Comparison of ENCODE assay signal across 17 mouse cellular contexts in genomic region chr2:135204141-135205120, GRCm38 (mm10).
DNase-seq lines count a peak whose midpoint lies in the region; ATAC-seq and TF ChIP-seq lines count a peak whose summit lies in the region.
"Had no signal": no experiment of that assay in that cellular context is flagged by ENCODE, and none has a peak within 500 bp of the region (broad histone marks: within the 10 kb centered on the region; RNA-seq: fewer than 3 reads in every experiment).

No protein-coding gene starts in this region.

- no peaks in the 10 kb centered on the region for H3K36me3 ChIP-seq in hindbrain, embryonic 14.5 days (replicated peaks; ENCODE audit: control insufficient read depth, insufficient read depth)
- H3K36me3 ChIP-seq in hindbrain, embryonic 11.5 days (ENCODE audit: control insufficient read depth, insufficient read depth, low read length): no peaks in the 10 kb centered on the region
- no peaks in the 10 kb centered on the region for H3K36me3 ChIP-seq in midbrain, postnatal 0 days (ENCODE audit: insufficient read depth, low read length)
- H3K36me3 ChIP-seq in midbrain, embryonic 11.5 days (ENCODE audit: control insufficient read depth, insufficient read depth, low read length): no peaks in the 10 kb centered on the region
- H3K36me3 ChIP-seq: embryonic facial prominence, embryonic 13.5 days; liver, embryonic 13.5 days; midbrain, embryonic 12.5 days had no signal

- ATAC-seq in hindbrain, embryonic 14.5 days (ENCODE audit: low FRiP score): 0 out of 2 replicates have a peak, but pooled peaks have one; percentile 40
- no peak for ATAC-seq in hindbrain, embryonic 11.5 days (ENCODE audit: low FRiP score)
- ATAC-seq in midbrain, postnatal 0 days (ENCODE audit: low FRiP score): no peak
- ATAC-seq in midbrain, embryonic 11.5 days (ENCODE audit: low FRiP score): no peak
- no peak for ATAC-seq in erythroblast, adult 5-6 weeks (replicated peaks; ENCODE audit: low FRiP score, poor library complexity, severe bottlenecking)
- ATAC-seq: intestine, embryonic 16.5 days; lung, postnatal 0 days; Patski had no signal

- H3K9me3 ChIP-seq in hindbrain, embryonic 14.5 days (ENCODE audit: control insufficient read depth, low read length): no peaks in the 10 kb centered on the region
- no peaks in the 10 kb centered on the region for H3K9me3 ChIP-seq in hindbrain, embryonic 11.5 days (ENCODE audit: control insufficient read depth, low read length)
- no peaks in the 10 kb centered on the region for H3K9me3 ChIP-seq in midbrain, postnatal 0 days (ENCODE audit: low read length)
- H3K9me3 ChIP-seq in midbrain, embryonic 11.5 days (ENCODE audit: control insufficient read depth, low read length): no peaks in the 10 kb centered on the region
- H3K9me3 ChIP-seq: embryonic facial prominence, embryonic 13.5 days; liver, embryonic 13.5 days; midbrain, embryonic 12.5 days had no signal

- no peaks in the 10 kb centered on the region for H3K27me3 ChIP-seq in hindbrain, embryonic 14.5 days (ENCODE audit: control insufficient read depth, insufficient read depth, low read length)
- H3K27me3 ChIP-seq in hindbrain, embryonic 11.5 days (ENCODE audit: control insufficient read depth, insufficient read depth, low read length): no peaks in the 10 kb centered on the region
- H3K27me3 ChIP-seq in midbrain, postnatal 0 days (ENCODE audit: insufficient read depth, low read length): no peaks in the 10 kb centered on the region
- H3K27me3 ChIP-seq in midbrain, embryonic 11.5 days (ENCODE audit: control insufficient read depth, insufficient read depth, low read length): no peaks in the 10 kb centered on the region
- H3K27me3 ChIP-seq: embryonic facial prominence, embryonic 13.5 days; liver, embryonic 13.5 days; midbrain, embryonic 12.5 days; Patski had no signal

- no peak overlapping the region for H3K9ac ChIP-seq in hindbrain, embryonic 14.5 days
- no peak overlapping the region for H3K9ac ChIP-seq in hindbrain, embryonic 11.5 days (ENCODE audit: low read depth, low read length)
- no peak overlapping the region for H3K9ac ChIP-seq in midbrain, postnatal 0 days (replicated peaks; ENCODE audit: low read length, poor library complexity, severe bottlenecking)
- no peak overlapping the region for H3K9ac ChIP-seq in midbrain, embryonic 11.5 days (ENCODE audit: low read length)
- H3K9ac ChIP-seq: embryonic facial prominence, embryonic 13.5 days; liver, embryonic 13.5 days; midbrain, embryonic 12.5 days had no signal

- no peaks in the 10 kb centered on the region for H3K4me1 ChIP-seq in hindbrain, embryonic 14.5 days (replicated peaks; ENCODE audit: control insufficient read depth, insufficient read depth, low read length)
- no peaks in the 10 kb centered on the region for H3K4me1 ChIP-seq in hindbrain, embryonic 11.5 days (replicated peaks; ENCODE audit: control insufficient read depth, insufficient read depth, low read length)
- no peaks in the 10 kb centered on the region for H3K4me1 ChIP-seq in midbrain, postnatal 0 days (ENCODE audit: insufficient read depth, low read length)
- H3K4me1 ChIP-seq in midbrain, embryonic 11.5 days (ENCODE audit: control insufficient read depth, insufficient read depth, low read length): no peaks in the 10 kb centered on the region
- H3K4me1 ChIP-seq: embryonic facial prominence, embryonic 13.5 days; liver, embryonic 13.5 days; midbrain, embryonic 12.5 days had no signal

- H3K27ac ChIP-seq in hindbrain, embryonic 14.5 days: no peak overlapping the region
- no peak overlapping the region for H3K27ac ChIP-seq in hindbrain, embryonic 11.5 days (ENCODE audit: low read depth, low read length)
- no peak overlapping the region for H3K27ac ChIP-seq in midbrain, postnatal 0 days (ENCODE audit: low read depth, low read length)
- no peak overlapping the region for H3K27ac ChIP-seq in midbrain, embryonic 11.5 days (ENCODE audit: low read depth, low read length)
- H3K27ac ChIP-seq: embryonic facial prominence, embryonic 13.5 days; liver, embryonic 13.5 days; midbrain, embryonic 12.5 days had no signal

- DNase-seq in gastrocnemius, adult 18-20 months (ENCODE audit: low spot score): peak; percentile 4
- DNase-seq in gastrocnemius, adult 8-10 months (ENCODE audit: low spot score in 2 of 2): no peak
- DNase-seq in hindbrain, embryonic 14.5 days (ENCODE audit: low spot score): no peak
- no peak for DNase-seq in hindbrain, embryonic 11.5 days (ENCODE audit: low spot score)
- DNase-seq in midbrain, postnatal 0 days (ENCODE audit: low spot score): peak; percentile 55
- DNase-seq in midbrain, embryonic 11.5 days (ENCODE audit: low spot score, missing footprints): no peak
- peak; percentile 12 for DNase-seq in retina, postnatal 1 day
- DNase-seq: cerebellum, adult 11 months; kidney, postnatal 25 days; liver, embryonic 13.5 days; thymus, adult 18-20 months had no signal

- TF ChIP-seq CTCF in midbrain, postnatal 0 days (IDR thresholded peaks at IDR 0.05): no peak

- no peak overlapping the region for H3K4me2 ChIP-seq in hindbrain, embryonic 14.5 days (replicated peaks)
- no peak overlapping the region for H3K4me2 ChIP-seq in hindbrain, embryonic 11.5 days (replicated peaks; ENCODE audit: low read depth, low read length)
- H3K4me2 ChIP-seq in midbrain, postnatal 0 days (ENCODE audit: low read depth, low read length, poor library complexity, severe bottlenecking): no peak overlapping the region
- no peak overlapping the region for H3K4me2 ChIP-seq in midbrain, embryonic 11.5 days
- H3K4me2 ChIP-seq: embryonic facial prominence, embryonic 13.5 days; liver, embryonic 13.5 days; midbrain, embryonic 12.5 days had no signal

- H3K4me3 ChIP-seq in hindbrain, embryonic 14.5 days (replicated peaks; ENCODE audit: low read length): no peak overlapping the region
- H3K4me3 ChIP-seq in hindbrain, embryonic 11.5 days (ENCODE audit: low read depth, low read length): no peak overlapping the region
- no peak overlapping the region for H3K4me3 ChIP-seq in midbrain, postnatal 0 days (ENCODE audit: low read depth, low read length)
- no peak overlapping the region for H3K4me3 ChIP-seq in midbrain, embryonic 11.5 days (ENCODE audit: low read depth, low read length)
- H3K4me3 ChIP-seq: embryonic facial prominence, embryonic 13.5 days; liver, embryonic 13.5 days; midbrain, embryonic 12.5 days had no signal

- WGBS in hindbrain, embryonic 14.5 days: 76% methylated on average over 11 of the region's 11 CpGs
- 81% methylated on average over 11 of the region's 11 CpGs for WGBS in hindbrain, embryonic 11.5 days
- WGBS in midbrain, postnatal 0 days: 76% methylated on average over 11 of the region's 11 CpGs
- 78% methylated on average over 11 of the region's 11 CpGs for WGBS in midbrain, embryonic 11.5 days

Comparison
In these comparisons a context has a peak if more than half of its experiments do, and no peak if none do; other contexts are left out.
1. DNase-seq: peak in gastrocnemius, adult 18-20 months (single experiment), midbrain, postnatal 0 days (single experiment) and retina, postnatal 1 day (single experiment); none in gastrocnemius, adult 8-10 months (0 of 2), hindbrain, embryonic 14.5 days (single experiment), hindbrain, embryonic 11.5 days (single experiment) and midbrain, embryonic 11.5 days (single experiment).